Mouse (Mus musculus): ENCODE measurements around the gene Pdk3.

GRCm38 (mm10) chrX:93729529-93729928 is 102.5 kb downstream of the Pdk3 start:
- no peak for TF ChIP-seq POLR2A (IDR thresholded peaks at IDR 0.05; ENCODE audit: borderline replicate concordance, insufficient read depth, low read length)
- TF ChIP-seq CTCF (IDR thresholded peaks at IDR 0.05; ENCODE audit: borderline replicate concordance, insufficient read depth, low read depth, low read length) = no peak
